Comparison of ENCODE assay signal across 38 mouse cellular contexts in the genomic region with DNA sequence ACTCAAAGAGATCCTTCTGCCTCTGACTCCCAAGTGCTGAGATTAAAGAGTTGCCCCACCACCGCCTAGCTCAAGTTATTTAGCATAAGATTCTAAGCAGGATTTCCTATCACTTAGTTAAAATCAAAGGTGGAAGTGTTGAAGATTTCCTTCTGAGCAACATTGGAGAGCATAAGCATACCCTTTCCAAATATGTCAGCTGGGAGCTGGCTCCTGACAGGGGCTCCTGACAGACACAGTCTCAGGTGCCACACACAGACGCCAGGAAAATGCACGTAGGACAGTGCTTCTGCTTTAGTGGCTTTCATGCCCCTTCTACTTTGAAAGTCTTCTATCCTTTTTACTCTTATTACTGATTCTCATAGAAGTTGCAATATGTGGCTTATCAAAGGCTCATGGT. TPM values are rescaled to one million over a fixed set of nuclear protein-coding genes. Genes with fewer than 3 reads are reported as not detected.
"Had no signal": no experiment of that assay in that cellular context is flagged by ENCODE, and none has a peak within 500 bp of the region (broad histone marks: within the 10 kb centered on the region; RNA-seq: fewer than 3 reads in every experiment).

No protein-coding gene starts in this region.

- H3K27ac ChIP-seq: heart, embryonic 13.5 days; heart, embryonic 15.5 days; hindbrain, embryonic 10.5 days; hindbrain, embryonic 12.5 days; hindbrain, embryonic 13.5 days; hindbrain, embryonic 14.5 days; hindbrain, embryonic 15.5 days; hindbrain, postnatal 0 days; intestine, embryonic 15.5 days; kidney, embryonic 15.5 days; kidney, postnatal 0 days; layer of hippocampus, adult 2 months; left cerebral cortex, adult 2 months had no signal

- DNase-seq: heart, postnatal 10 days; heart, postnatal 14 days; heart, postnatal 36 days; kidney, adult 11 months; kidney, adult 18-20 months; kidney, adult 2 months; kidney, adult 8-10 months; kidney, adult 9 months; kidney, postnatal 10 days; kidney, postnatal 14 days; kidney, postnatal 25 days; kidney, postnatal 36 days; kidney, postnatal 4 days; layer of hippocampus, adult 9-11 months; layer of hippocampus, postnatal 36 days had no signal

- H3K4me3 ChIP-seq: heart, embryonic 12.5 days; heart, embryonic 13.5 days; heart, embryonic 15.5 days; hindbrain, embryonic 10.5 days; hindbrain, embryonic 12.5 days; hindbrain, embryonic 13.5 days; hindbrain, embryonic 15.5 days; intestine, embryonic 15.5 days; kidney, embryonic 15.5 days; layer of hippocampus, adult 2 months; left cerebral cortex, adult 2 months had no signal

RNA-seq across cellular contexts. Expression of a gene that starts 45.5 kb away (rescaled TPM):
- total RNA-seq: heart, postnatal 10 days; heart, postnatal 14 days; heart, postnatal 25 days; heart, postnatal 36 days; hematopoietic stem cell, adult 5-6 weeks; hindbrain, postnatal 0 days; layer of hippocampus, adult 18-20 months; layer of hippocampus, adult 2 months; layer of hippocampus, adult 8-10 months; layer of hippocampus, postnatal 10 days; layer of hippocampus, postnatal 14 days; layer of hippocampus, postnatal 25 days; layer of hippocampus, postnatal 36 days; left cerebral cortex, adult 18-20 months; left cerebral cortex, adult 2 months; left cerebral cortex, adult 8-10 months had no signal
